Mouse (Mus musculus) liver, embryonic 16.5 days (tissue): ENCODE data around the gene Hoxa5. TPM values are rescaled to one million over a fixed set of nuclear protein-coding genes. Genes with fewer than 3 reads are reported as not detected.

Experiments used
- ATAC-seq: fragments of 200-750 bp; cut with Nextera tagmentation; 2 replicates; pipeline ENCODE4 v1.8.0; 2017; ENCODE audit warnings: low read depth, mild to moderate bottlenecking, moderate number of reproducible peaks, moderate library complexity
- H3K27ac ChIP-seq: fragments of 300-500 bp; sonication (generic); 2 replicates; pipeline ENCODE4 v1.5.1; 2014; ENCODE audit warnings: mild to moderate bottlenecking, low read length
- H3K27me3 ChIP-seq: fragments of 300-500 bp; sonication (generic); 2 replicates; pipeline ENCODE4 v1.6.1; 2014; ENCODE audit warnings: low read depth, low read length, mixed read lengths; ENCODE audit not compliant: control insufficient read depth, insufficient read depth
- H3K36me3 ChIP-seq: fragments of 300-500 bp; sonication (generic); 2 replicates; pipeline ENCODE4 v1.6.1; 2014; ENCODE audit warnings: mild to moderate bottlenecking; ENCODE audit not compliant: control insufficient read depth, insufficient read depth
- H3K4me1 ChIP-seq: fragments of 300-500 bp; sonication (generic); 2 replicates; pipeline ENCODE4 v1.6.1; 2014; ENCODE audit warnings: low read depth, low read length, mixed read lengths; ENCODE audit not compliant: control insufficient read depth
- H3K4me2 ChIP-seq: fragments of 300-500 bp; sonication (generic); 2 replicates; pipeline ENCODE4 v1.6.1; 2014; ENCODE audit warnings: low read depth, low read length, mixed read lengths
- H3K4me3 ChIP-seq: fragments of 300-500 bp; sonication (generic); 2 replicates; pipeline ENCODE4 v1.5.1; 2014; ENCODE audit warnings: low read depth, mild to moderate bottlenecking, low read length
- H3K9ac ChIP-seq: fragments of 300-500 bp; sonication (generic); 2 replicates; pipeline ENCODE4 v1.6.1; 2014; ENCODE audit warnings: low read depth, low read length
- H3K9me3 ChIP-seq: fragments of 300-500 bp; sonication (generic); replicated peaks from 2 replicates; pipeline ENCODE4 v1.6.1; 2016; ENCODE audit warnings: low read length; ENCODE audit not compliant: control insufficient read depth
- WGBS: fragments of 180-500 bp; shearing (Covaris S2); extraction: QIAGEN DNeasy Blood & Tissue Kit; methylation state at CpG from one replicate; pipeline ENCODE4 v1.1.7; 2014; ENCODE audit not compliant: insufficient replicate concordance; 5-methylcytosine and 5-hydroxymethylcytosine counted together
- polyA plus RNA-seq: library from polyadenylated mRNA; unstranded; fragments of >200 nt; fragmentation: Nextera tagmentation; extraction: Ambion mirVana; gene quantifications from 2 replicates; pipeline ENCODE4 v1.2.1, GENCODE M21; 2015

Hoxa5 gene
- polyA plus RNA-seq, 1 experiment from 2014 or later: 0.68 TPM

DNA sequence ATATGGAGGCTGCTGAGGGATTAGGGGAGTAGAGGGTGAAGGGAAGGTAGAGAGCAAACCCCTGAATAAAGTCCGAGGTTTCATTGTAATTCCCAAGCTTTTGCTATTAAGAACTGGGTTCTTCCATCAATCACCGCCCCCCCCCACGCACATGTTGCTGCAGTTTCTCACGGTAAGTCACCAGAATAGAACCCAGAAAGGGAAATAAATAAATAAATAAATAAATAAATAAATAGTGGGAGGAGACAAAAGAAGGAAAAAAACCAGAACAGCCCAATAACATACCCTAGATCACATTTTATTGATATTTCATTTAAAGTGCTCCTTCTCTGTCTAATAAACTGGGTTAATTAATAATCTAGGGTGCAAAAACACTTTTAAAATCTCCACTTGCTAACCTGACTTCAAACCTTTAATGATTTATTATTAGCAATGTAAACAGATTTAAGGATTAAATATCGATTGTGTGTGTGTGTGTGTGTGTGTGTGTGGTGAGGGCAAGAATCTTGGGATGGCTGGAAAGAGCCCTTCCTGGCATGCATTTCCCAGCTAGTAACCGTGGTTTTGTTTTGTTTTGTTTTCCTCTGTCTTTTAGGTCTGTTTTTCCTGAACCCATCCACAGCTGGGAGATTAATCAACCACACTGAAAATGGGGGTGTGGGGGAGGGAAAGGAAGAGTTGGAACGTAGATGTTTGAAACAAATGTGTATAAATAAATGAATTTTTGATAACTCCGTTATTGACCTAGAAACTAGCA, 42.9 kb downstream of the Hoxa5 start:
- Histone ChIP-seq H3K36me3 (no peaks in the 10 kb centered on the region), H3K27me3 (peaks cover 96% of the 10 kb centered on the region), H3K4me2 (no peak overlapping the region), H3K4me1 (no peaks in the 10 kb centered on the region), H3K27ac (no peak overlapping the region), H3K9me3 (no peaks in the 10 kb centered on the region), H3K4me3 (no peak overlapping the region), H3K9ac (no peak overlapping the region)
- WGBS: 25% methylated on average over 8 of the region's 8 CpGs
- ATAC-seq: no peak

DNA sequence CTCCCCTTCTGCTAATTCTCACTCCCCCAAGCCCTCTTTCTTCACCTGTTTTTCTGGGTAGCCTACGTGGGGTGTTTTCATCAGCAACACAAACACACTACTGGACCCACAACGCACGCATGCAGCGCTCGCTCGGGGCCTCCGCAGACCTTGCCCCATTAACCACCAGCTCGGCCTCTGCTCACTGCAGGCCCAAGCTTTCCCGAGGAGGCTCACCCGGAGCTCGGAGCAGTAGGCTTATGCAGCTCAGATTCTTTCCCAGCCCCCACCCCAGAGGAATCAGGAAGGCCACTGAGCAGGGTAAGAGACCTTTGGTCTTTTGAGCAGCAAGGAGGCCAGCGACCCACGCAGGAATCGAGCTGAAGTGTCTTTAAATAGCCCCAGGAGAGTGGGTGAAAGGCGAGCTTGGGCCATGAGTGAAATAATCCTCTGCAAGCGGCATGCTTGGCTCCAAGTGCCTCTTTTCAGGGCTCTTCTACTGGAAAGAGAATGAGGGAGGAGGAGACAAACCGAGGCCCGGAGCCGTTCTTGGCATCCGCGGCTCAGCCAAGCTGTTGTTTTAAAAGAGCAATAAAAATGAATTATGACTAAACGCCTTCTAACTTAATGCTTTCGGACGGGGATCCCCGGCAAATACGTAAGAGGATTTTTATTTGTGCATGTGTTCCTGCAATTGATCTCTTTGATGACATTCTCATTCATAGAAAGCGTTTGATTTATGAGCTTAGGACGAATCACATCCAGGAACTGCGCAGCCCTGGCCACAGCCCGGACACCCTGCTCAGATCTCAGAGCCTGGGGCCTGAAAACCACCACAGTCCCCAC, 43.7 kb downstream of the Hoxa5 start:
- ATAC-seq: no peak
- Histone ChIP-seq H3K4me1 (no peaks in the 10 kb centered on the region), H3K36me3 (no peaks in the 10 kb centered on the region), H3K27me3 (peaks cover 95% of the 10 kb centered on the region), H3K27ac (no peak overlapping the region), H3K9ac (no peak overlapping the region), H3K9me3 (no peaks in the 10 kb centered on the region), H3K4me3 (no peak overlapping the region), H3K4me2 (no peak overlapping the region)
- 16% methylated on average over 30 of the region's 30 CpGs for WGBS

DNA sequence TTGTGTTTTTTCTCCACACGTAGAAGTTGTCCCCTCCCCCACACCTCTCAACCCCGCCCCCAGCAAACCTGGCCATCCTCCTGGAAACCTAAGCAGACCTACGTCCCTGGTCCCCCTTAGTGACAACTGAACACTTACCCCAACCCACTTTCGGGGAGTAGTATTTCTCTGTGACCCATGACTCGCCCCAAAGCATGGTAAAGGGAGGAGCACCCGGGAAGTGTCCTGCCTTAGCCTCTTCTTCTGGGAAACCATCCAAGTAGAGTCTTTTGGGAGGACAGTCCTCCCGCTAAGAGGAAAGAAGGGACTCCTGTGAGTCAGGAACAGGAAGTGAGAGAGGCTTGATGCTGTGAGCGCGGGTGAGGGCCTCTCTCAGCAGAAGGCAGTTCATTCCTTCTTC, 44.4 kb downstream of the Hoxa5 start:
- H3K27me3 ChIP-seq: peaks cover 94% of the 10 kb centered on the region
- ATAC-seq: no peak

DNA sequence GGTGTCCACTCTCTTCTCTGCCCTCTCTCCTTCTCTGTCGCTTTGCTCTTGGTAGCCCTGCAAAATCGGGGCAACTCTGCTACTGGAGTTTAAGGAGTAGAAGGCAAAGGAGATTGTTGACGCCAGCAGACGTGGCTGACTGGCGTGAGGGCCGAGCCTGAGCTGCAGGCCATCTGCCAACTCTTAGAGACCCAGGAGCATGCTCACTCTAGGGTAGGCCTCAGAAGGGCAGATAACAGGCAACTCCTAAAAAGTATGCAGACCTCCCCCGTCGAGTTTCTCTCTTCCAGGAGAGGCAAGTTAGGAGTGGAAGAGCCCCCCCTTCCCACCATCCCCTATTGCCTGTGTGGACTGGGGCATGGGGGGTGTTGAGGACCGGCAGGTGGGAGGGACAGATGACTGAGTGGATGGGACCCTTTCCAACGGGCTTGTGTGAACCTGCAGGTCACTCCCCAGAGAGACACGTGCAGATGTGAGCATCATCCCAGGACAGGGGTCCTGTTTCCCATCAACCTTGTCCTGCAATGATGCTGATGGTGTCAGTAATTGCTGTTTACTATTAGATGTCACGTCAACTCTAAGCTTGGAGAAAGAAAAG, 45.1 kb downstream of the Hoxa5 start:
- Histone ChIP-seq H3K9ac (no peak overlapping the region), H3K27me3 (peaks cover 93% of the 10 kb centered on the region), H3K9me3 (no peaks in the 10 kb centered on the region), H3K4me3 (peak overlapping the region; percentile 60), H3K4me1 (no peaks in the 10 kb centered on the region), H3K27ac (0 out of 2 replicates have a peak overlapping the region, but pooled peaks have one; percentile 17), H3K4me2 (peak overlapping the region; percentile 72), H3K36me3 (no peaks in the 10 kb centered on the region)
- 19% methylated on average over 12 of the region's 12 CpGs for WGBS
- ATAC-seq: no peak

More for the DNA sequence above, 44.4 kb downstream of the Hoxa5 start:
- Histone ChIP-seq H3K4me2 (no peak overlapping the region), H3K9me3 (no peaks in the 10 kb centered on the region), H3K4me1 (no peaks in the 10 kb centered on the region), H3K4me3 (no peak overlapping the region), H3K9ac (no peak overlapping the region), H3K36me3 (no peaks in the 10 kb centered on the region), H3K27ac (no peak overlapping the region)
- 11% methylated on average over 9 of the region's 9 CpGs for WGBS

DNA sequence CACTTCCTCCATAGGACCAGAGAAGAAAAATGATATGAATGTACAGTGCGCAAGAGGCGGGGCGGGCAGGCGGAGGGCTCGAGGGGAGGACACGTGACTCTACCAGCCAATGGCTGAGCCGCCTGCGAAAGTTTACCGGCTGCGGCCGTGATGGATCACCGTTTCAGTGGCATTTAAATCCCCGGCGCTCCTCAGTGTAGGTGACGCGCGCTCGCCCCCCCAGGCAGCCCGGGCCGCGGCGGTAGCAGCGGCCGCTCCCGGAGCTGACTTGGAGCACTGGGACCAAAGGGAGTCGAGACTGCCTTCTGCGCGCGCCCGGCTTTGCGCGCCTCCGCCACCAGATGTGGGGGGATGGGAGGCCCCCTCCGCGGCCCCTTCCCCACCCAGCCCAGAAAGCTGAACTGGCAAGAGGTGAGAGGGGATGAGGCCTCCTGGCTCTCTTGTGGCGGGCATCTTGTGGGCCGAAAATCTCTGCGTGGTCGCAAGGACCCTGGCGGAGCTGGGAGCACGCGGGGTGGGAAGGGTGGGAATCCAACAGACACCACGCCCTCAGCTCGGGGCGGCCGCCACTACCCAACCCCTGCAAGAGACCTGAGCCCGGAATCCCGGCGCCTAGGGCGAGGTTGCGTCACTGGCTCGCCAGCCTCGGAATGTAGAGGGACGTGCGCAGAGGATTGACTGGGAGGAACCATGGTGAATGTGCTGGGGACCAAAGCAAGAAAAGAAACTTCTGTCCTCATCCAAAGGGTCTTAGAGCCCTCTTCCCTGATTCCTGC, 45.9 kb downstream of the Hoxa5 start, which contains the start of gene Hoxa1:
TSS of gene Hoxa1 (minus strand) at position 42 of the 776 bp plus-strand sequence.
- peak within 1 kb of the TSS; percentile 30; the same call in 1 of the 2 replicates for H3K27ac ChIP-seq
- peak within 1 kb of the TSS; percentile 44 for H3K9ac ChIP-seq

DNA sequence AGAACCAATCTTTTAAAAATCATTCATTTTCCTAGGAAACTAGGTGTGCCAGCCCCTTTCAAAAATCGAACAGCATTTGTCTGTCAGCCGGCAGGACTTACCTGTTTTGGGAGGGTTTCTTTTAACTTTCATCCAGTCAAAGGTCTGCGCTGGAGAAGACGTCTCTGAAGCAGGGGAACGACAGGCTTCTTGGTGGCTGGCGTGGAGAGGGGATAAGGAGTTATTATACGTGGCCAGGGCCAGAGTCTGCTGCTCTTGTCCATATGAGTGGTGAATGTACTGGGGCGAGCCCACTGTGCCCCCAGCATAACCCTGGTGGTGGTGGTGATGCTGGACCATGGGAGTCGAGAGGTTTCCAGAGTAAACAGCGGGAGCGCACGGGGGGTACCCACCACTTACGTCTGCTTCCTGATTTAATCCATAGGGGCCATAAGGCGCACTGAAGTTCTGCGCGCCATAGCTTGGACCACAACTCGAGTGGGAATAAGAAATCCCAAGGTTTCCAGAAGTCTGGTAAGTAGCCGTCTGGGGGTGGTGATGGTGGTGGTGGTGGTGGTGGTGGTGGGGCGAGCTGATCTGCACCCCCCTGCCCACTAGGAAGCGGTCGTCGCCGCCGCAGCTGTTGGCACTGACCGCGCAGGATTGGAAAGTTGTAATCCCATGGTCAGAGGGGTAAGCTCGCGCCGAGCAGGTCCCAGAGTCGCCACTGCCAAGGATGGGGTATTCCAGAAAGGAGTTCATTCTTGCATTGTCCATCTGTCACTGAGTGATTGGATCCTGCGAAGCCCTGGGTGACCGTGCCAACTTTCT, 46.7 kb downstream of the Hoxa5 start:
- H3K9ac ChIP-seq: no peak overlapping the region
- H3K4me2 ChIP-seq: peak overlapping the region; percentile 72
- 1% methylated on average over 32 of the region's 32 CpGs for WGBS
- peak overlapping the region; percentile 60 for H3K4me3 ChIP-seq
- no peaks in the 10 kb centered on the region for H3K9me3 ChIP-seq
- H3K36me3 ChIP-seq: no peaks in the 10 kb centered on the region
- H3K27ac ChIP-seq: no peak overlapping the region
- no peak for ATAC-seq
- no peaks in the 10 kb centered on the region for H3K4me1 ChIP-seq
- H3K27me3 ChIP-seq: peaks cover 90% of the 10 kb centered on the region

More for the DNA sequence above, 45.9 kb downstream of the Hoxa5 start, which contains the start of gene Hoxa1:
- Histone ChIP-seq H3K4me2 (peak within 1 kb of the TSS; percentile 72), H3K4me3 (peak within 1 kb of the TSS; percentile 60), H3K36me3 (no peaks in the 10 kb centered on the region), H3K4me1 (no peaks in the 10 kb centered on the region), H3K9me3 (no peaks in the 10 kb centered on the region), H3K27me3 (peaks cover 90% of the 10 kb centered on the region)
- peak; percentile 65 for ATAC-seq
- WGBS: under 1% methylated on average over 55 of the region's 55 CpGs

DNA sequence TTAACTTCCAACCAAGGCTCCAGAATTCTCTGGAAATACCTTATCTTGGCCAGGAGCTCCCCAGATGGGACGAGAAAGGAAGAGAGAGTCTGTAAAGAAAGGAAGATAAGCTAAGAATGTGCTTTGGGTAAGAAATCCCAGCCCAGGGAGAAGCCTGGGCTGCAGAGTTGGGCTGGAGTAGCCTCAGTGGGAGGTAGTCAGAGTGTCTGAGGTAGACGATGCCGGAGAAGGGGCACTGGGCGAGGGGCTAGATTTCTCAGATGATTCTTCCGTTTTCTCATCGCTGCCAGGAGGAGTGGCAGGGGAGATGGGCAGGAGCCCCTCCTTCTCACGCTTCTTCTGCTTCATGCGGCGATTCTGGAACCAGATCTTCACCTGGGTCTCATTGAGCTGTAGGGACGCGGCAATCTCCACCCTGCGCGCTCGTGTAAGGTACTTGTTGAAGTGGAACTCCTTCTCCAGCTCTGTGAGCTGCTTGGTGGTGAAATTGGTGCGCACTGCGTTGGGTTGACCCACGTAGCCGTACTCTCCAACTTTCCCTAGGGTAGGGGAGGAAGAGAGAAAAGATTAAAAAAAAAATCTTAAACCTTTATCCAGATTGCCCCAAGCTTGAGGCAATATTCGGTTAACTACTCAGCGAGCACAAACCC, 47.7 kb downstream of the Hoxa5 start:
- peaks cover 90% of the 10 kb centered on the region for H3K27me3 ChIP-seq
- no peak overlapping the region for H3K9ac ChIP-seq
- 4% methylated on average over 20 of the region's 20 CpGs for WGBS
- no peak overlapping the region for H3K27ac ChIP-seq
- no peaks in the 10 kb centered on the region for H3K36me3 ChIP-seq
- H3K4me1 ChIP-seq: no peaks in the 10 kb centered on the region
- no peak for ATAC-seq
- no peak overlapping the region for H3K4me3 ChIP-seq
- H3K9me3 ChIP-seq: no peaks in the 10 kb centered on the region
- H3K4me2 ChIP-seq: no peak overlapping the region
